Mouse (Mus musculus): ENCODE data around the gene Cldn22. TPM values are rescaled to one million over a fixed set of nuclear protein-coding genes. Genes with fewer than 3 reads are reported as not detected.

The Cldn22 gene
- polyA plus RNA-seq, 1 experiment from 2014 or later: not detected

DNA sequence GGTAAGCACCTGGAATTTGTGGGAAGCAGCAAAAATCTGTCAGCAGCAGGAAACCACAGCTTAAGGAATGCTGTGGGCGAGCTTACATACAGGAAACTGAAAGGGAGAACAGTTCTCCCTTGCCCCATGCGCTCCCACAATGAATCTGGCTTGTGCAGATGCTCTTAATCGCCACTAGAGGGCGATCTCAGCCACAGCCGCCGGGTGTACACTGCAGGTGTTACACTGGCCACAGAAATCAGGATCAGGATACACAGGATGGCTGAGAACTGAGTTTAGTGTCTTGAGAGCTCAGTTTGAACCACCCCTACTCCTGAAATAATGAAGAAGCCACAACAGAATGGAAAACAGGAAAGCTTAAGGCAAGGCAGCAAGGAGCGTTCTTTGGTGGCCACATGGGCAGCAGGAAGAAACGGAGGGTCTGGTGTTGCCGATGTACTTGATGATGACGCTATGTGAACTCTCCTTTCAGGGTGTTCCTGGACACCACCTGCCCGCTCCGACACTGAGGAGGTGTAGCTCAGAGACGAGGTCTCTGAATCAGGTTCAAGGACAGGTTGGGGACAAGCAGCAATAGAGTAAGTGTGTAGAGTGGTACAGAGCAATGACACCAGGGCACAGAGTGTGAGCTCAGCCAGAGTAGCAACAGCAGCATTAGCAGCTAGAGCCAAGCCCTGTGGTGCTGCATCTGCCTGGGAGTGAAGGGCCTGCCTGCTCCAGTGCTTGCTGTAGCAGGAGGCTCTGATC lies 48.3 kb downstream of the Cldn22 start:
- Histone ChIP-seq H3K4me2 (replicated peaks) (no peak overlapping the region), H3K9me3 (replicated peaks) (no peaks in the 10 kb centered on the region), H3K36me3 (peaks cover 15% of the 10 kb centered on the region), H3K4me1 (no peaks in the 10 kb centered on the region), H3K27me3 (no peaks in the 10 kb centered on the region), H3K27ac (no peak overlapping the region), H3K9ac (no peak overlapping the region), H3K4me3 (no peak overlapping the region)
- ATAC-seq (ENCODE audit: low FRiP score): peak; percentile 78; the same call in 1 of the 2 replicates
- WGBS: 50% methylated on average over 13 of the region's 13 CpGs

DNA sequence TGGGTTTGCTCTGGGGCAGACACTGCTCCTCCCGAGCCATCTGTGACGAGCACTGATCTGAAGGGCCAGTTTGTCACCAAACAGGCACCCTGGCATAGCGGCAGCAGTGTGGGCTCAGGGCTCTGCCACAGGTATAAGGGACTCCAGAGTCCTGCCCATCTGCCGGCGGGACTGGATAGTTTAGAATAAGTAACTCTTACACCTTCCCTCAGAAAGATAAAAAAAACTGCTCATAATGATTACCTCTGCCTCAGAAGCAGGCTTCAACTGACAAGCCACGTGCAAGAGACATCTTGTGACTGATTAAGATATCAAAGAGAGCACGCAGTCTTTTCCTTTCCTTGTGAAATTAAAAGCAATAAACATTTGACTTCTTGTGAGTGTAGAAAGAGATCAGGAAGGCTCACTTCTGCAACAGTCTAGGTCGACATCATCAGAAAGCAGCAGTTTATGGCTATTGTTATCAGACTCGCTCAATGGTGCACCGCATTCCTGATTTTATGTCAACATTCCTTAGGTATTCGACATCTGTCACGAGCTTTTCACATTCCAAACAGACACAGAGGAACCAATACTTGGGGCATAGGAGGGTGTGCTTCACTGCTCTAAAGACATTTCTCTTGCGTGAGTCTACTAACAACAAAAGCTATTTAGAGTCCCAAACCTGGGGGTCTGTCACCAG lies 50.4 kb downstream of the Cldn22 start:
- no peak for ATAC-seq (ENCODE audit: low FRiP score)
- 71% methylated on average over 13 of the region's 13 CpGs for WGBS
- no peak overlapping the region for H3K9ac ChIP-seq
- no peak overlapping the region for H3K4me3 ChIP-seq
- no peaks in the 10 kb centered on the region for H3K27me3 ChIP-seq
- H3K4me2 ChIP-seq (replicated peaks): no peak overlapping the region
- no peaks in the 10 kb centered on the region for H3K9me3 ChIP-seq (replicated peaks)
- peaks cover 5% of the 10 kb centered on the region; the same call in 1 of the 2 replicates for H3K36me3 ChIP-seq
- H3K27ac ChIP-seq: no peak overlapping the region
- no peaks in the 10 kb centered on the region for H3K4me1 ChIP-seq

Other genes starting within 250 kb of the Cldn22 start
- 15.9 and 16.2 TPM in 2 replicates for gene Ing2, start 148.9 kb upstream of the Cldn22 start, polyA plus RNA-seq (2016; fragmentation: Nextera tagmentation; extraction: Ambion mirVana)
- gene Cdkn2aip, start 110.5 kb upstream of the Cldn22 start, polyA plus RNA-seq (2016; fragmentation: Nextera tagmentation; extraction: Ambion mirVana): 47.6 and 48.7 TPM in 2 replicates
- 0.40 TPM in 1 of 2 replicates, not detected in the other for gene Cldn24, start 2.3 kb upstream of the Cldn22 start, polyA plus RNA-seq (2016; fragmentation: Nextera tagmentation; extraction: Ambion mirVana)
- 15.3 and 15.7 TPM in 2 replicates for gene Wwc2, start 166.4 kb downstream of the Cldn22 start, polyA plus RNA-seq (2016; fragmentation: Nextera tagmentation; extraction: Ambion mirVana)

Measured in hindbrain, embryonic 12.5 days (tissue).